16 mouse cellular contexts compared by ENCODE assay signal in the genomic region with DNA sequence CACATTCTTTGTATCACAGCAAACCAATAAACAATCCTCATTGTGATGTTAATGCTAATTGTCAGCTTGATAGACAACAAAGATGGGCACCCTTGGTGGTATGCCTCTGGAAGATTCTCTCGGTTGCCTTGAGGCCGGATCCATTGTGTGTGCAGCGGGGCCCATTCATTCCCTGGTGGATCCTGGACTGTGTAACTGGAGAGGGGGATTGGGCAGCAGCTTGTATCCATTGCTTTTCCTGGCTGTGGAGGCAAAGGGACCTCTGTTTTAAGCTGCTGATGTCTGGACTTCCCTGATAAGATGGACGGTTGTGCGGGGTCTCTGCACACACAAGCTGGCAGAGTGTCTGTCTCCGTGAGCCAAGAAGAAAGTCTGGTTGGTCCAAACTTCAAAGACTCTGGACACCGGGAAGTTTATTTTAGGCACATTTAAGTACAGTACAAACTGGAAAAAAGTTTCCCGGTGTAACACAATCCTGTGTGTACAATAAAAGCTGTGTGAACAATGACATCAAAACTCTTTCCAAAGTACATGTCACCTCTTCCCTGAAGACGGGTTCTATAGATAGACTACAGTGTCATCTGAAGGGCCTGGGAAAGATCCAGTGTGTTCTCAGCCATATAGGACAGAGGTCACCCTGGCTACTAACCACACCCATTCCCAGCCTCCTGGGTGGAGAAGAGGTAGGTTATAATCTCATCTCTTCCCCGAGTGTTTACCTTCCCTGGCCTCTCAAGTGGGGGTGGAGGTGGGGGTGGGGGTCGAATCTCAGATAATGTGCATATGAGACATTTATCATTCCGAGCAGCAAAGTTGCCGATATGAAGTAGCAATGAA. TPM values are rescaled to one million over a fixed set of nuclear protein-coding genes. Genes with fewer than 3 reads are reported as not detected.
A peak's percentile ranks its signal among the peaks of the same experiment; 100 is the strongest.
DNase-seq lines count a peak whose midpoint lies in the region; ATAC-seq and TF ChIP-seq lines count a peak whose summit lies in the region.
"Had no signal": no experiment of that assay in that cellular context is flagged by ENCODE, and none has a peak within 500 bp of the region (broad histone marks: within the 10 kb centered on the region; RNA-seq: fewer than 3 reads in every experiment).

No protein-coding gene starts in this region.

- no peak overlapping the region for H3K4me3 ChIP-seq in hindbrain, embryonic 14.5 days (replicated peaks; ENCODE audit: low read length)
- no peak overlapping the region for H3K4me3 ChIP-seq in hindbrain, postnatal 0 days (ENCODE audit: low read length)
- H3K4me3 ChIP-seq: myocyte had no signal

- no peaks in the 10 kb centered on the region for H3K9me3 ChIP-seq in hindbrain, embryonic 14.5 days (ENCODE audit: control insufficient read depth, low read length)
- no peaks in the 10 kb centered on the region for H3K9me3 ChIP-seq in hindbrain, postnatal 0 days (ENCODE audit: low read length)

- H3K36me3 ChIP-seq in hindbrain, embryonic 14.5 days (replicated peaks; ENCODE audit: control insufficient read depth, insufficient read depth): no peaks in the 10 kb centered on the region
- no peaks in the 10 kb centered on the region for H3K36me3 ChIP-seq in hindbrain, postnatal 0 days (ENCODE audit: insufficient read depth, low read length)

- peak; percentile 24 for DNase-seq in hindbrain, embryonic 14.5 days (ENCODE audit: low spot score)
- DNase-seq in hindbrain, postnatal 0 days (ENCODE audit: low spot score): no peak
- DNase-seq in ES-CJ7 (ENCODE audit: low read depth, low spot score) (peak; percentile 65), liver (peak; percentile 54)
- peak; percentile 45 for DNase-seq in heart, adult 8-10 months (ENCODE audit: low spot score)
- no peak for DNase-seq in c-Kit-positive CD71-positive TER-119-positive erythroid progenitor cells, embryonic 14.5 days (ENCODE audit: low spot score)
- DNase-seq in adrenal gland, adult 2 months: no peak
- no peak for DNase-seq in right cerebral cortex, postnatal 25 days
- DNase-seq: spleen, adult 18-20 months; thymus, postnatal 14 days had no signal

- H3K27ac ChIP-seq in hindbrain, embryonic 14.5 days: 0 out of 2 replicates have a peak overlapping the region, but pooled peaks have one; percentile 22
- H3K27ac ChIP-seq in hindbrain, postnatal 0 days: no peak overlapping the region

- no peak overlapping the region for H3K4me2 ChIP-seq in hindbrain, embryonic 14.5 days (replicated peaks)
- no peak overlapping the region for H3K4me2 ChIP-seq in hindbrain, postnatal 0 days (ENCODE audit: low read depth, low read length)

- WGBS in hindbrain, embryonic 14.5 days: 38% methylated on average over 13 of the region's 13 CpGs
- WGBS in hindbrain, postnatal 0 days: 34% methylated on average over 13 of the region's 13 CpGs

- no peak for TF ChIP-seq CTCF in hindbrain, postnatal 0 days (IDR thresholded peaks at IDR 0.05; ENCODE audit: low read depth)

- no peak overlapping the region for H3K9ac ChIP-seq in hindbrain, embryonic 14.5 days
- H3K9ac ChIP-seq in hindbrain, postnatal 0 days (replicated peaks; ENCODE audit: low read length): no peak overlapping the region

- peaks cover 29% of the 10 kb centered on the region for H3K4me1 ChIP-seq in hindbrain, embryonic 14.5 days (replicated peaks; ENCODE audit: control insufficient read depth, insufficient read depth, low read length)
- peaks cover 5% of the 10 kb centered on the region; the same call in 1 of the 2 replicates for H3K4me1 ChIP-seq in hindbrain, postnatal 0 days (ENCODE audit: insufficient read depth, low read length)

- H3K27me3 ChIP-seq in hindbrain, embryonic 14.5 days (ENCODE audit: control insufficient read depth, insufficient read depth, low read length): no peaks in the 10 kb centered on the region
- no peaks in the 10 kb centered on the region for H3K27me3 ChIP-seq in hindbrain, postnatal 0 days (ENCODE audit: insufficient read depth, low read length)
- H3K27me3 ChIP-seq: CH12.LX had no signal

- no peak for ATAC-seq in hindbrain, embryonic 14.5 days (ENCODE audit: low FRiP score)
- ATAC-seq in hindbrain, postnatal 0 days: no peak
- ATAC-seq: activated CD4-positive, CD25-positive, alpha-beta regulatory T cell, adult 4 months; inflammation-experienced regulatory T-cells, adult 6 months had no signal

RNA-seq across cellular contexts. Expression of gene Tuba1c, which starts 31.5 kb away (rescaled TPM):
- 21.7 and 24.2 TPM in 2 replicates for polyA plus RNA-seq in hindbrain, embryonic 14.5 days (2014; fragmentation: Nextera tagmentation; extraction: Ambion mirVana)
- 43.8 and 58.3 TPM in 2 replicates for total RNA-seq in hindbrain, postnatal 0 days (2014; rRNA removed)
- 24.0 and 24.2 TPM in 2 replicates for polyA plus RNA-seq in hindbrain, postnatal 0 days (2015; fragmentation: Nextera tagmentation; extraction: Ambion mirVana)
- total RNA-seq in heart, adult 8-10 months (2022): 10 to 100 TPM; 32.2 to 40.4 (median 33.3) TPM
- 100 to 1,000 TPM; 270 to 284 TPM for total RNA-seq in adrenal gland, adult 2 months (2021)
- 205 and 318 TPM in 2 replicates for polyA plus RNA-seq in adrenal gland, adult 2 months (2012; rRNA removed)

RNA-seq across cellular contexts. Expression of gene Tuba1a, which starts 44.7 kb away (rescaled TPM):
- 14,408 and 15,410 TPM in 2 replicates for polyA plus RNA-seq in hindbrain, embryonic 14.5 days (2014; fragmentation: Nextera tagmentation; extraction: Ambion mirVana)
- 18,723 and 19,179 TPM in 2 replicates for total RNA-seq in hindbrain, postnatal 0 days (2014; rRNA removed)
- 11,647 and 12,500 TPM in 2 replicates for polyA plus RNA-seq in hindbrain, postnatal 0 days (2015; fragmentation: Nextera tagmentation; extraction: Ambion mirVana)
- total RNA-seq in heart, adult 8-10 months (2022): 10 to 100 TPM; 37.4 to 83.6 (median 67.3) TPM
- 100 to 1,000 TPM in 1 of 2 experiments, 10 to 100 TPM in 1; 63.2 to 125 TPM for total RNA-seq in adrenal gland, adult 2 months (2021)
- polyA plus RNA-seq in adrenal gland, adult 2 months (2012; rRNA removed): 128 and 133 TPM in 2 replicates

RNA-seq across cellular contexts. Expression of gene Gm49450, which starts 44.8 kb away (rescaled TPM):
- not detected in 2 replicates for polyA plus RNA-seq in hindbrain, embryonic 14.5 days (2014; fragmentation: Nextera tagmentation; extraction: Ambion mirVana)
- 1,661 and 1,767 TPM in 2 replicates for total RNA-seq in hindbrain, postnatal 0 days (2014; rRNA removed)
- not detected in 2 replicates for polyA plus RNA-seq in hindbrain, postnatal 0 days (2015; fragmentation: Nextera tagmentation; extraction: Ambion mirVana)
- total RNA-seq in heart, adult 8-10 months (2022): not detected
- 10 to 100 TPM in 1 of 2 experiments, not detected in 1; 10.9 TPM for total RNA-seq in adrenal gland, adult 2 months (2021)
- polyA plus RNA-seq in adrenal gland, adult 2 months (2012; rRNA removed): 49.5 and 126 TPM in 2 replicates
- total RNA-seq: liver, adult 2 months had no signal
- polyA plus RNA-seq: activated CD4-positive, CD25-positive, alpha-beta regulatory T cell, adult 4 months; embryonic facial prominence, embryonic 11.5 days; inflammation-experienced regulatory T-cells, adult 6 months had no signal

RNA-seq across cellular contexts. Expression of gene Prph, which starts 56.8 kb away (rescaled TPM):
- polyA plus RNA-seq in hindbrain, embryonic 14.5 days (2014; fragmentation: Nextera tagmentation; extraction: Ambion mirVana): 77.9 and 79.5 TPM in 2 replicates
- 62.6 and 70.9 TPM in 2 replicates for total RNA-seq in hindbrain, postnatal 0 days (2014; rRNA removed)
- 50.0 and 53.5 TPM in 2 replicates for polyA plus RNA-seq in hindbrain, postnatal 0 days (2015; fragmentation: Nextera tagmentation; extraction: Ambion mirVana)
- total RNA-seq in heart, adult 8-10 months (2022): 1 to 10 TPM in 1 of 4 experiments, under 1 TPM in 3; 0.16 to 1.4 (median 0.47) TPM
- under 1 TPM; 0.43 to 0.86 TPM for total RNA-seq in adrenal gland, adult 2 months (2021)
- polyA plus RNA-seq in adrenal gland, adult 2 months (2012; rRNA removed): 2.4 and 8.5 TPM in 2 replicates
- polyA plus RNA-seq: activated CD4-positive, CD25-positive, alpha-beta regulatory T cell, adult 4 months; inflammation-experienced regulatory T-cells, adult 6 months had no signal

Comparison
In these comparisons a context has a peak if more than half of its experiments do, and no peak if none do; other contexts are left out.
1. DNase-seq: peak in hindbrain, embryonic 14.5 days (single experiment), ES-CJ7 (single experiment), heart, adult 8-10 months (single experiment) and liver (single experiment); none in hindbrain, postnatal 0 days (single experiment), c-Kit-positive CD71-positive TER-119-positive erythroid progenitor cells, embryonic 14.5 days (single experiment), adrenal gland, adult 2 months (single experiment) and right cerebral cortex, postnatal 25 days (single experiment).
2. RNA of gene Tuba1a, which starts 44.7 kb away (total RNA-seq): 18,723 to 19,179 TPM in hindbrain, postnatal 0 days; 63.2 to 125 TPM in adrenal gland, adult 2 months and 37.4 to 83.6 TPM in heart, adult 8-10 months; every median in the first group is over 100 times any median in the second.
3. RNA of gene Gm49450, which starts 44.8 kb away (total RNA-seq): 1,661 to 1,767 TPM in hindbrain, postnatal 0 days; 10.9 TPM in adrenal gland, adult 2 months and not detected in heart, adult 8-10 months; every median in the first group is over 100 times any median in the second.